Mouse (Mus musculus) spleen, adult 2 months (tissue): Measurements from ENCODE around the gene G0s2. TPM values are rescaled to one million over a fixed set of nuclear protein-coding genes. Genes with fewer than 3 reads are reported as not detected.
A peak's percentile ranks its signal among the peaks of the same experiment; 100 is the strongest.

Source experiments
- DNase-seq, 2 experiments: peaks; one replicate each; pipeline versions ENCODE4 v3.0.0 to v3.0.0-alpha.2; 2012 to 2021; ENCODE audit warnings: low spot score in 2 of 2, low read depth in 1 of 2
- H3K27ac ChIP-seq: fragments of 200-500 bp; 2 replicates; pipeline ENCODE4 v1.5.1; 2012; ENCODE audit warnings: low read length, inconsistent platforms; ENCODE audit not compliant: insufficient read depth
- H3K27me3 ChIP-seq: fragments of 200-500 bp; 2 replicates; pipeline ENCODE4 v1.6.1; 2012; ENCODE audit warnings: mild to moderate bottlenecking, moderate library complexity, low read length, inconsistent platforms; ENCODE audit not compliant: control insufficient read depth, insufficient read depth
- H3K36me3 ChIP-seq: fragments of 200-500 bp; 2 replicates; pipeline ENCODE4 v1.6.1; 2012; ENCODE audit warnings: mild to moderate bottlenecking, low read length, inconsistent platforms; ENCODE audit not compliant: control insufficient read depth, insufficient read depth
- H3K4me1 ChIP-seq: fragments of 200-500 bp; 2 replicates; pipeline ENCODE4 v1.6.1; 2011; ENCODE audit warnings: inconsistent platforms; ENCODE audit not compliant: control insufficient read depth, insufficient read depth, insufficient read length
- H3K4me3 ChIP-seq: fragments of 200-500 bp; 2 replicates; pipeline ENCODE4 v1.5.1; 2011; ENCODE audit warnings: mild to moderate bottlenecking, inconsistent platforms; ENCODE audit not compliant: insufficient read depth, insufficient read length; ENCODE audit errors: extremely low read depth
- CTCF ChIP-seq: fragments of 200-500 bp; IDR thresholded peaks from 2 replicates; pipeline ENCODE4 v1.5.1; 2011; ENCODE audit warnings: mild to moderate bottlenecking, inconsistent platforms; ENCODE audit not compliant: insufficient read depth, insufficient read length, insufficient replicate concordance; ENCODE audit errors: extremely low read depth
- POLR2A ChIP-seq: fragments of 200-500 bp; IDR thresholded peaks from 2 replicates; pipeline ENCODE4 v1.6.1; 2011; ENCODE audit warnings: low read depth, low read length, inconsistent platforms
- WGBS: fragments of 180-500 bp; shearing (Covaris S2); methylation state at CpG from one replicate; pipeline ENCODE4 v1.1.7; 2018; 5-methylcytosine and 5-hydroxymethylcytosine counted together
- polyA plus RNA-seq: library from polyadenylated mRNA; depleted of rRNA; stranded (reverse); fragments of >200 nt; gene quantifications from 2 replicates; pipeline ENCODE4 v1.2.3, GENCODE M21; 2012

Gene G0s2
- polyA plus RNA-seq, 1 experiment = 60.8 TPM

- no peak overlapping the region for H3K27ac ChIP-seq
- no peak overlapping the region for H3K4me3 ChIP-seq
- 83% methylated on average over 7 of the region's 7 CpGs for WGBS
- DNase-seq = no peak
- no peaks in the 10 kb centered on the region; the same call in 1 of the 2 replicates for H3K4me1 ChIP-seq
- TF ChIP-seq CTCF (no peak), POLR2A (no peak)
- no peaks in the 10 kb centered on the region for H3K27me3 ChIP-seq
- H3K36me3 ChIP-seq = no peaks in the 10 kb centered on the region
Observed at GRCm38 (mm10) chr1:193251386-193251785, 21.6 kb downstream of the G0s2 start.

GRCm38 (mm10) chr1:193250026-193250425 lies 23.0 kb downstream of the G0s2 start:
- no peak for DNase-seq
- Histone ChIP-seq H3K27me3 (no peaks in the 10 kb centered on the region), H3K4me3 (no peak overlapping the region), H3K27ac (no peak overlapping the region), H3K36me3 (no peaks in the 10 kb centered on the region), H3K4me1 (no peaks in the 10 kb centered on the region; the same call in 1 of the 2 replicates)
- TF ChIP-seq POLR2A (no peak), CTCF (no peak)
- WGBS = 61% methylated on average over 2 of the region's 2 CpGs

GRCm38 (mm10) chr1:193244235-193244634 lies 28.8 kb downstream of the G0s2 start:
- Histone ChIP-seq H3K27ac (no peak overlapping the region), H3K27me3 (no peaks in the 10 kb centered on the region), H3K4me1 (peaks cover 7% of the 10 kb centered on the region; the same call in 1 of the 2 replicates), H3K4me3 (no peak overlapping the region), H3K36me3 (peaks cover 3% of the 10 kb centered on the region)
- TF ChIP-seq POLR2A (no peak), CTCF (no peak)
- WGBS = 92% methylated on average over 6 of the region's 6 CpGs
- DNase-seq = no peak

- no peak for DNase-seq
- 82% methylated on average over 10 of the region's 10 CpGs for WGBS
- peaks cover 7% of the 10 kb centered on the region; the same call in 1 of the 2 replicates for H3K4me1 ChIP-seq
- no peaks in the 10 kb centered on the region for H3K27me3 ChIP-seq
- H3K27ac ChIP-seq = no peak overlapping the region
- no peak overlapping the region for H3K4me3 ChIP-seq
- TF ChIP-seq CTCF (no peak), POLR2A (no peak)
- peaks cover 3% of the 10 kb centered on the region for H3K36me3 ChIP-seq
Observed at GRCm38 (mm10) chr1:193243571-193244193, 29.3 kb downstream of the G0s2 start.

GRCm38 (mm10) chr1:193242863-193243262 lies 30.2 kb downstream of the G0s2 start:
- Histone ChIP-seq H3K27ac (peak overlapping the region; percentile 54), H3K4me1 (peaks cover 7% of the 10 kb centered on the region; the same call in 1 of the 2 replicates), H3K4me3 (no peak overlapping the region), H3K36me3 (peaks cover 3% of the 10 kb centered on the region), H3K27me3 (no peaks in the 10 kb centered on the region)
- 27% methylated on average over 4 of the region's 4 CpGs for WGBS
- peak in 1 of 2 experiments; percentile 59 for DNase-seq
- no peak for TF ChIP-seq POLR2A
- no peak for TF ChIP-seq CTCF

- peak overlapping the region; percentile 52 for H3K27ac ChIP-seq
- no peak for DNase-seq
- WGBS = 71% methylated on average over 8 of the region's 8 CpGs
- H3K4me1 ChIP-seq = peaks cover 7% of the 10 kb centered on the region; the same call in 1 of the 2 replicates
- no peak for TF ChIP-seq POLR2A
- no peak for TF ChIP-seq CTCF
- H3K27me3 ChIP-seq = no peaks in the 10 kb centered on the region
- no peak overlapping the region for H3K4me3 ChIP-seq
- peaks cover 3% of the 10 kb centered on the region for H3K36me3 ChIP-seq
Observed at GRCm38 (mm10) chr1:193242238-193242637, 30.8 kb downstream of the G0s2 start.

- H3K36me3 ChIP-seq = peaks cover 3% of the 10 kb centered on the region
- no peak overlapping the region for H3K27ac ChIP-seq
- H3K27me3 ChIP-seq = no peaks in the 10 kb centered on the region
- no peak for TF ChIP-seq POLR2A
- TF ChIP-seq CTCF = no peak
- H3K4me1 ChIP-seq = peaks cover 7% of the 10 kb centered on the region; the same call in 1 of the 2 replicates
- 88% methylated on average over 4 of the region's 4 CpGs for WGBS
- no peak overlapping the region for H3K4me3 ChIP-seq
- no peak for DNase-seq
Observed at GRCm38 (mm10) chr1:193241436-193241835, 31.6 kb downstream of the G0s2 start.
